Mouse (Mus musculus) C2C12 (cell line): ENCODE data around the gene Snrnp70.

Experiments
- CEBPB ChIP-seq: IDR thresholded peaks from one replicate; pipeline ENCODE4 v1.6.1; 2011; ENCODE audit warnings: low read depth, mild to moderate bottlenecking, control low read depth, moderate library complexity
- CTCF ChIP-seq: IDR thresholded peaks from one replicate; pipeline ENCODE4 v1.5.1; 2011; ENCODE audit not compliant: control insufficient read depth, insufficient read depth, insufficient read length
- FOSL1 ChIP-seq: IDR thresholded peaks from one replicate; pipeline ENCODE4 v1.8.0; 2011; ENCODE audit warnings: mild to moderate bottlenecking, low read length; ENCODE audit not compliant: poor library complexity, insufficient read depth, severe bottlenecking
- MAX ChIP-seq: IDR thresholded peaks from one replicate; pipeline ENCODE4 v1.6.1; 2011; ENCODE audit warnings: mild to moderate bottlenecking, control low read depth
- USF1 ChIP-seq: IDR thresholded peaks from one replicate; pipeline ENCODE4 v1.6.1; 2011; ENCODE audit warnings: low read depth, mild to moderate bottlenecking, control low read depth, moderate library complexity

GRCm38 (mm10) chr7:45436444-45436843, 40.9 kb upstream of the Snrnp70 start:
- TF ChIP-seq CTCF (no peak), CEBPB (no peak), FOSL1 (no peak), MAX (no peak), USF1 (no peak)
